Mouse (Mus musculus) central nervous system, embryonic 14 days (tissue): ENCODE measurements around the gene Ptgs1. TPM values are rescaled to one million over a fixed set of nuclear protein-coding genes. Genes with fewer than 3 reads are reported as not detected.

Experiments
- polyA plus RNA-seq: library from polyadenylated mRNA; depleted of rRNA; stranded (reverse); fragments of >200 nt; gene quantifications from 2 replicates; pipeline ENCODE4 v1.2.3, GENCODE M21; 2012; rRNA removed

Ptgs1 gene
- polyA plus RNA-seq = 2.5 and 4.7 TPM in 2 replicates

GRCm38 (mm10) chr2:36230366-36230765 lies at the start of gene Ptgs1:
Ptgs1 (plus strand) TSS chr2:36230426.

Other genes starting within 250 kb of the Ptgs1 start
- gene Ndufa8, start 181.0 kb upstream of the Ptgs1 start, polyA plus RNA-seq = 138 and 143 TPM in 2 replicates
- 1.6 and 2.1 TPM in 2 replicates for gene Morn5, start 181.0 kb upstream of the Ptgs1 start, polyA plus RNA-seq
- gene Lhx6, start 125.0 kb upstream of the Ptgs1 start, polyA plus RNA-seq = 12.4 and 21.0 TPM in 2 replicates
- 25.0 and 28.1 TPM in 2 replicates for gene Mrrf, start 94.0 kb upstream of the Ptgs1 start, polyA plus RNA-seq
- 71.9 and 76.5 TPM in 2 replicates for gene Rbm18, start 93.7 kb upstream of the Ptgs1 start, polyA plus RNA-seq
- not detected in 2 replicates for gene Olfr338, start 143.1 kb downstream of the Ptgs1 start, polyA plus RNA-seq
- gene Olfr339, start 188.5 kb downstream of the Ptgs1 start, polyA plus RNA-seq = not detected in 2 replicates
- gene Olfr340, start 222.2 kb downstream of the Ptgs1 start, polyA plus RNA-seq = not detected in 2 replicates